Mouse (Mus musculus): ENCODE results near the gene Myzap.
A peak's percentile ranks its signal among the peaks of the same experiment; 100 is the strongest.

Gene Myzap

GRCm38 (mm10) chr9:71480305-71480704 lies 111.9 kb downstream of the Myzap start:
- DNase-seq (ENCODE audit: low spot score): peak; percentile 50

- no peak for DNase-seq (ENCODE audit: low spot score)
These were observed 112.7 kb downstream of the Myzap start for GRCm38 (mm10) chr9:71479413-71479812.

GRCm38 (mm10) chr9:71478596-71478995 lies 113.6 kb downstream of the Myzap start:
- DNase-seq (ENCODE audit: low spot score): no peak

- no peak for DNase-seq (ENCODE audit: low spot score)
These were observed 115.6 kb downstream of the Myzap start for GRCm38 (mm10) chr9:71476601-71477000.

GRCm38 (mm10) chr9:71475536-71475935 lies 116.6 kb downstream of the Myzap start:
- no peak for DNase-seq (ENCODE audit: low spot score)

- no peak for DNase-seq (ENCODE audit: low spot score)
These were observed 124.7 kb downstream of the Myzap start for GRCm38 (mm10) chr9:71467434-71467833.

GRCm38 (mm10) chr9:71466111-71466510 lies 126.0 kb downstream of the Myzap start:
- DNase-seq (ENCODE audit: low spot score): no peak

GRCm38 (mm10) chr9:71463072-71463667 lies 129.0 kb downstream of the Myzap start:
- no peak for DNase-seq (ENCODE audit: low spot score)

- no peak for DNase-seq (ENCODE audit: low spot score)
These were observed 135.4 kb downstream of the Myzap start for GRCm38 (mm10) chr9:71456738-71457137.
